ENCODE assay signal across 17 mouse cellular contexts in the genomic region with DNA sequence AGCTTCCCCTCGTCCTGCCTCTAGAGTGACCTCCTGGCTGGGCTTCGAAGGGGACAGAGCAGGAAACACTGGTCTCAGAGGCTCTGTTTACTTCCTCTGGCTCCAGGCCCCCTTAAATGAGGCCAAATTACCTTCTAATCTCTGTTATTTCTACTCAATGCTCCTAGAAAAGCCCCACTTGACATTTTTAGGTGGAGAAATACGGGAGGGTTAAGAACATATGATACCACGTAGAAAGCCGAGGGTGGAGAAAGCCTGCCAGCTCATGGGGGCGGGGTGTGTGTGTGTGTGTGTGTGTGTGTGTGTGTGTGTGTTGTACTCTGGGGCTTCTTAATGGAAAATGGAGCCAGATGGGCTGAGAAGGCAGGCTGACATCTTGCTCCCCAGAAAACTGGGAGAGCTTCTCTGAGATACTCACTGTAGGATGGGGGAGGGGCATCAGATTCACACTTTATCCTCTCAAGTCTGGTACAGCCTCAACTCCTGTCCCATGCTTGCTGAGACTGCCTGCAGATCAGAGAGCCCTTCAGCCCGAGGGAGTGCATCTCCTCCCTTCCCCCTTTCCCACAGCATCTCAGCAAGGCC.
DNase-seq lines count a peak whose midpoint lies in the region; ATAC-seq lines count a peak whose summit lies in the region.
"Had no signal": no experiment of that assay in that cellular context is flagged by ENCODE, and none has a peak within 500 bp of the region (broad histone marks: within the 10 kb centered on the region; RNA-seq: fewer than 3 reads in every experiment).

No protein-coding gene starts in this region.

- H3K9ac ChIP-seq in midbrain, embryonic 11.5 days (ENCODE audit: low read length) = no peak overlapping the region
- no peak overlapping the region for H3K9ac ChIP-seq in midbrain, embryonic 15.5 days
- no peak overlapping the region for H3K9ac ChIP-seq in embryonic facial prominence, embryonic 14.5 days (ENCODE audit: low read depth, low read length)
- H3K9ac ChIP-seq: heart, embryonic 12.5 days; limb, embryonic 15.5 days had no signal

- no peaks in the 10 kb centered on the region for H3K27me3 ChIP-seq in midbrain, embryonic 11.5 days (ENCODE audit: control insufficient read depth, insufficient read depth, low read length)
- no peaks in the 10 kb centered on the region for H3K27me3 ChIP-seq in midbrain, embryonic 15.5 days (replicated peaks)
- no peaks in the 10 kb centered on the region for H3K27me3 ChIP-seq in embryonic facial prominence, embryonic 14.5 days (replicated peaks; ENCODE audit: control insufficient read depth, insufficient read depth, low read length)
- H3K27me3 ChIP-seq: heart, embryonic 12.5 days; limb, embryonic 15.5 days; Patski had no signal

- 57% methylated on average over 7 of the region's 7 CpGs for WGBS in midbrain, embryonic 11.5 days
- WGBS in midbrain, embryonic 15.5 days = 60% methylated on average over 7 of the region's 7 CpGs
- 27% methylated on average over 7 of the region's 7 CpGs for WGBS in embryonic facial prominence, embryonic 14.5 days

- peak; percentile 88 for DNase-seq in heart, adult 11 months
- DNase-seq in heart, postnatal 36 days = no peak
- peak; percentile 62 for DNase-seq in midbrain, embryonic 11.5 days (ENCODE audit: low spot score, missing footprints)
- peak; percentile 16 for DNase-seq in embryonic facial prominence, embryonic 14.5 days (ENCODE audit: low spot score)
- DNase-seq in left cerebral cortex, adult 8-10 months (ENCODE audit: low spot score in 2 of 2) = no peak
- no peak for DNase-seq in urinary bladder, adult 18-20 months (ENCODE audit: low spot score in 2 of 2)
- DNase-seq: adrenal gland, postnatal 25 days; cerebellum, adult 9-10 months; kidney, adult 18-20 months; kidney, postnatal 14 days; thymus, postnatal 4 days had no signal

- H3K9me3 ChIP-seq in midbrain, embryonic 11.5 days (ENCODE audit: control insufficient read depth, low read length) = no peaks in the 10 kb centered on the region
- no peaks in the 10 kb centered on the region for H3K9me3 ChIP-seq in midbrain, embryonic 15.5 days
- H3K9me3 ChIP-seq in embryonic facial prominence, embryonic 14.5 days (ENCODE audit: control insufficient read depth, low read length) = no peaks in the 10 kb centered on the region
- H3K9me3 ChIP-seq: heart, embryonic 12.5 days; limb, embryonic 15.5 days had no signal

- no peak overlapping the region for H3K27ac ChIP-seq in midbrain, embryonic 11.5 days (ENCODE audit: low read depth, low read length)
- H3K27ac ChIP-seq in midbrain, embryonic 15.5 days = no peak overlapping the region
- no peak overlapping the region for H3K27ac ChIP-seq in embryonic facial prominence, embryonic 14.5 days (replicated peaks; ENCODE audit: low read depth, low read length)
- H3K27ac ChIP-seq: limb, embryonic 15.5 days had no signal

- no peak for ATAC-seq in midbrain, embryonic 11.5 days (ENCODE audit: low FRiP score)
- no peak for ATAC-seq in midbrain, embryonic 15.5 days (replicated peaks)
- no peak; the same call in 1 of the 2 replicates for ATAC-seq in embryonic facial prominence, embryonic 14.5 days (ENCODE audit: low read depth)
- ATAC-seq: activated CD4-positive, CD25-positive, alpha-beta regulatory T cell, adult 4 months; midbrain, embryonic 16.5 days; Patski had no signal

- no peaks in the 10 kb centered on the region for H3K36me3 ChIP-seq in midbrain, embryonic 11.5 days (ENCODE audit: control insufficient read depth, insufficient read depth, low read length)
- H3K36me3 ChIP-seq in midbrain, embryonic 15.5 days (replicated peaks) = no peaks in the 10 kb centered on the region
- no peaks in the 10 kb centered on the region for H3K36me3 ChIP-seq in embryonic facial prominence, embryonic 14.5 days (ENCODE audit: control insufficient read depth, insufficient read depth, low read length)
- H3K36me3 ChIP-seq: heart, embryonic 12.5 days; limb, embryonic 15.5 days had no signal

- intact Hi-C loops in heart, postnatal 36 days (cut with DNase I) = loop anchor here (2.0 kb wide), 1 partner anchor 13 kb away; no protein-coding TSS in a partner anchor

- H3K4me2 ChIP-seq in midbrain, embryonic 11.5 days = no peak overlapping the region
- no peak overlapping the region for H3K4me2 ChIP-seq in midbrain, embryonic 15.5 days
- no peak overlapping the region for H3K4me2 ChIP-seq in embryonic facial prominence, embryonic 14.5 days (ENCODE audit: low read depth, low read length)
- H3K4me2 ChIP-seq: heart, embryonic 12.5 days; limb, embryonic 15.5 days had no signal

- H3K4me1 ChIP-seq in midbrain, embryonic 11.5 days (ENCODE audit: control insufficient read depth, insufficient read depth, low read length) = no peaks in the 10 kb centered on the region
- H3K4me1 ChIP-seq in midbrain, embryonic 15.5 days = peaks cover 6% of the 10 kb centered on the region; the same call in 1 of the 2 replicates
- H3K4me1 ChIP-seq in embryonic facial prominence, embryonic 14.5 days (ENCODE audit: control insufficient read depth, insufficient read depth, low read length) = peaks cover 9% of the 10 kb centered on the region; the same call in 1 of the 2 replicates

- H3K4me3 ChIP-seq in midbrain, embryonic 11.5 days (ENCODE audit: low read depth, low read length) = no peak overlapping the region
- no peak overlapping the region for H3K4me3 ChIP-seq in midbrain, embryonic 15.5 days
- no peak overlapping the region for H3K4me3 ChIP-seq in embryonic facial prominence, embryonic 14.5 days (ENCODE audit: low read depth, low read length)
- H3K4me3 ChIP-seq: heart, embryonic 12.5 days; limb, embryonic 15.5 days had no signal

Comparison
In these comparisons a context has a peak if more than half of its experiments do, and no peak if none do; other contexts are left out.
1. DNase-seq: peak in heart, adult 11 months (single experiment), midbrain, embryonic 11.5 days (single experiment) and embryonic facial prominence, embryonic 14.5 days (single experiment); none in heart, postnatal 36 days (0 of 2), left cerebral cortex, adult 8-10 months (0 of 2) and urinary bladder, adult 18-20 months (0 of 2).